In genomic region chr15:79097611-79098025, GRCm38 (mm10) we compare ENCODE assay signal across 8 mouse cellular contexts. TPM values are rescaled to one million over a fixed set of nuclear protein-coding genes. Genes with fewer than 3 reads are reported as not detected.
DNase-seq lines count a peak whose midpoint lies in the region; ATAC-seq and TF ChIP-seq lines count a peak whose summit lies in the region.

No protein-coding gene starts in this region.

- H3K9ac ChIP-seq in heart, embryonic 12.5 days, result peak overlapping the region; percentile 47
- H3K9ac ChIP-seq in lung, embryonic 15.5 days, result no peak overlapping the region

- no peak for TF ChIP-seq POLR2A in brain, embryonic 14.5 days (IDR thresholded peaks at IDR 0.05; ENCODE audit: borderline replicate concordance, extremely low read depth, insufficient read depth, insufficient read length, poor library complexity, severe bottlenecking)

- WGBS in heart, embryonic 12.5 days, result 4% methylated on average over 6 of the region's 6 CpGs
- 15% methylated on average over 6 of the region's 6 CpGs for whole genome bisulfite sequencing in lung, embryonic 15.5 days

- no peak overlapping the region for H3K4me3 ChIP-seq in layer of hippocampus, adult 2 months
- no peak overlapping the region for H3K4me3 ChIP-seq in heart, embryonic 12.5 days
- no peak overlapping the region for H3K4me3 ChIP-seq in lung, embryonic 15.5 days

- H3K36me3 ChIP-seq in heart, embryonic 12.5 days, result peaks cover 34% of the 10 kb centered on the region
- H3K36me3 ChIP-seq in lung, embryonic 15.5 days, result peaks cover 36% of the 10 kb centered on the region

- DNase-seq in layer of hippocampus, adult 2 months (ENCODE audit: low spot score in 2 of 2), result peak; percentile 34 to 40
- DNase-seq in layer of hippocampus, postnatal 25 days (ENCODE audit: extremely low spot score in 1 of 2, low spot score in 1 of 2), result no peak
- DNase-seq in brain, embryonic 14.5 days (ENCODE audit: low read depth), result peak; percentile 28
- peak; percentile 81 for DNase-seq in kidney, postnatal 10 days
- peak; percentile 48 for DNase-seq in urinary bladder, postnatal 10 days (ENCODE audit: low spot score)
- DNase-seq in embryo, embryonic 11 days, result no peak

- peak overlapping the region; percentile 26 for H3K4me2 ChIP-seq in heart, embryonic 12.5 days
- no peak overlapping the region for H3K4me2 ChIP-seq in lung, embryonic 15.5 days

- TF ChIP-seq CTCF in layer of hippocampus, adult 2 months (conservative IDR thresholded peaks at IDR 0.05), result no peak
- TF ChIP-seq CTCF in brain, embryonic 14.5 days (IDR thresholded peaks at IDR 0.05; ENCODE audit: borderline replicate concordance, extremely low read depth, insufficient read depth, insufficient read length), result no peak

- H3K9me3 ChIP-seq in heart, embryonic 12.5 days (replicated peaks), result no peaks in the 10 kb centered on the region
- no peaks in the 10 kb centered on the region for H3K9me3 ChIP-seq in lung, embryonic 15.5 days

- ATAC-seq in heart, embryonic 12.5 days (ENCODE audit: insufficient number of reproducible peaks, low FRiP score), result peak; percentile 67
- peak; percentile 40; the same call in 1 of the 2 replicates for ATAC-seq in lung, embryonic 15.5 days (ENCODE audit: borderline replicate concordance, extremely low read depth, low FRiP score, low TSS enrichment)

- H3K27me3 ChIP-seq in heart, embryonic 12.5 days (replicated peaks), result no peaks in the 10 kb centered on the region
- no peaks in the 10 kb centered on the region for H3K27me3 ChIP-seq in lung, embryonic 15.5 days

- H3K27ac ChIP-seq in layer of hippocampus, adult 2 months, result peak overlapping the region; percentile 91
- peak overlapping the region; percentile 98 for H3K27ac ChIP-seq in heart, embryonic 12.5 days (ENCODE audit: poor library complexity, severe bottlenecking)
- H3K27ac ChIP-seq in lung, embryonic 15.5 days, result peak overlapping the region; percentile 78

- H3K4me1 ChIP-seq in heart, embryonic 12.5 days (replicated peaks), result peaks cover 71% of the 10 kb centered on the region
- peaks cover 46% of the 10 kb centered on the region for H3K4me1 ChIP-seq in lung, embryonic 15.5 days

RNA-seq across cellular contexts. Expression of gene Micall1, which starts 11.1 kb away (rescaled TPM):
- 10 to 100 TPM; 31.4 to 35.3 TPM for total RNA-seq in layer of hippocampus, adult 2 months (2021)
- 10 to 100 TPM; 34.3 to 41.6 TPM for total RNA-seq in layer of hippocampus, postnatal 25 days (2021)
- polyA plus RNA-seq in brain, embryonic 14.5 days (2012; rRNA removed), result 22.8 and 35.7 TPM in 2 replicates
- polyA plus RNA-seq in heart, embryonic 12.5 days (2016; fragmentation: Nextera tagmentation; extraction: Ambion mirVana), result 24.2 and 24.3 TPM in 2 replicates
- 7.5 and 8.8 TPM in 2 replicates for polyA plus RNA-seq in lung, embryonic 15.5 days (2015; fragmentation: Nextera tagmentation; extraction: Ambion mirVana)

RNA-seq across cellular contexts. Expression of gene Eif3l, which starts 22.6 kb away (rescaled TPM):
- total RNA-seq in layer of hippocampus, adult 2 months (2021), result 10 to 100 TPM; 68.9 to 69.5 TPM
- 10 to 100 TPM; 71.9 to 74.9 TPM for total RNA-seq in layer of hippocampus, postnatal 25 days (2021)
- polyA plus RNA-seq in brain, embryonic 14.5 days (2012; rRNA removed), result 180 and 189 TPM in 2 replicates
- polyA plus RNA-seq in heart, embryonic 12.5 days (2016; fragmentation: Nextera tagmentation; extraction: Ambion mirVana), result 165 TPM in 2 replicates
- 223 and 225 TPM in 2 replicates for polyA plus RNA-seq in lung, embryonic 15.5 days (2015; fragmentation: Nextera tagmentation; extraction: Ambion mirVana)

RNA-seq across cellular contexts. Expression of gene Ankrd54, which starts 34.9 kb away (rescaled TPM):
- 10 to 100 TPM; 17.4 to 19.5 TPM for total RNA-seq in layer of hippocampus, adult 2 months (2021)
- 10 to 100 TPM; 17.2 to 17.3 TPM for total RNA-seq in layer of hippocampus, postnatal 25 days (2021)
- 60.9 and 85.5 TPM in 2 replicates for polyA plus RNA-seq in brain, embryonic 14.5 days (2012; rRNA removed)
- 29.0 and 30.0 TPM in 2 replicates for polyA plus RNA-seq in heart, embryonic 12.5 days (2016; fragmentation: Nextera tagmentation; extraction: Ambion mirVana)
- polyA plus RNA-seq in lung, embryonic 15.5 days (2015; fragmentation: Nextera tagmentation; extraction: Ambion mirVana), result 57.0 and 61.0 TPM in 2 replicates

RNA-seq across cellular contexts. Expression of gene Polr2f, which starts 43.2 kb away (rescaled TPM):
- 100 to 1,000 TPM in 1 of 2 experiments, 10 to 100 TPM in 1; 97.9 to 103 TPM for total RNA-seq in layer of hippocampus, adult 2 months (2021)
- total RNA-seq in layer of hippocampus, postnatal 25 days (2021), result 100 to 1,000 TPM; 104 to 112 TPM
- polyA plus RNA-seq in brain, embryonic 14.5 days (2012; rRNA removed), result 143 and 166 TPM in 2 replicates
- 265 and 289 TPM in 2 replicates for polyA plus RNA-seq in heart, embryonic 12.5 days (2016; fragmentation: Nextera tagmentation; extraction: Ambion mirVana)
- polyA plus RNA-seq in lung, embryonic 15.5 days (2015; fragmentation: Nextera tagmentation; extraction: Ambion mirVana), result 240 and 281 TPM in 2 replicates

RNA-seq across cellular contexts. Expression of gene 1700088E04Rik, which starts 43.4 kb away (rescaled TPM):
- 10 to 100 TPM in 1 of 2 experiments, 1 to 10 TPM in 1; 8.8 to 10.3 TPM for total RNA-seq in layer of hippocampus, adult 2 months (2021)
- 1 to 10 TPM; 9.1 to 9.6 TPM for total RNA-seq in layer of hippocampus, postnatal 25 days (2021)
- polyA plus RNA-seq in brain, embryonic 14.5 days (2012; rRNA removed), result 14.4 and 15.9 TPM in 2 replicates
- 6.3 and 6.6 TPM in 2 replicates for polyA plus RNA-seq in heart, embryonic 12.5 days (2016; fragmentation: Nextera tagmentation; extraction: Ambion mirVana)
- 9.9 and 10.8 TPM in 2 replicates for polyA plus RNA-seq in lung, embryonic 15.5 days (2015; fragmentation: Nextera tagmentation; extraction: Ambion mirVana)

Comparison
In these comparisons a context has a peak if more than half of its experiments do, and no peak if none do; other contexts are left out.
1. DNase-seq: peak in layer of hippocampus, adult 2 months (2 of 2), brain, embryonic 14.5 days (single experiment), kidney, postnatal 10 days (single experiment) and urinary bladder, postnatal 10 days (single experiment); none in layer of hippocampus, postnatal 25 days (0 of 2) and embryo, embryonic 11 days (single experiment).
2. Peak in every context shown above with its lines, with median percentiles within 50 percentile points of each other: H3K27ac ChIP-seq.